ENCODE assay signal across 11 mouse cellular contexts in genomic region chr17:28384298-28384697, GRCm38 (mm10). TPM values are rescaled to one million over a fixed set of nuclear protein-coding genes. Genes with fewer than 3 reads are reported as not detected.
DNase-seq lines count a peak whose midpoint lies in the region; TF ChIP-seq lines count a peak whose summit lies in the region.
"Had no signal": no experiment of that assay in that cellular context is flagged by ENCODE, and none has a peak within 500 bp of the region (broad histone marks: within the 10 kb centered on the region; RNA-seq: fewer than 3 reads in every experiment).

No protein-coding gene starts in this region.

- no peak overlapping the region for H3K9ac ChIP-seq in ES-E14 (ENCODE audit: insufficient read depth, low read depth, low read length, poor library complexity, severe bottlenecking)

- in situ Hi-C loops in ES-E14 (cut with MboI; ENCODE audit: low sequenced_read_pairs in 2 of 2, unreplicated experiment in 2 of 2): loop anchor here in 1 of 2 experiments (10.0 kb wide), 1 partner anchor 151 kb away; the partner anchor contains the start of gene Armc12

- no peak overlapping the region for H3K4me3 ChIP-seq in layer of hippocampus, adult 2 months
- H3K4me3 ChIP-seq in ES-E14 (ENCODE audit: insufficient read depth in 1 of 2, low read depth in 1 of 2, low read length in 2 of 2, poor library complexity in 1 of 2, severe bottlenecking in 1 of 2): no peak overlapping the region

- no peak overlapping the region for H3K27ac ChIP-seq in layer of hippocampus, adult 2 months
- H3K27ac ChIP-seq in ES-E14 (ENCODE audit: insufficient read depth, low read depth, low read length, poor library complexity, severe bottlenecking): no peak overlapping the region

- H3K4me1 ChIP-seq in ES-E14 (ENCODE audit: control insufficient read depth in 2 of 2, insufficient read depth in 2 of 2, low read length in 2 of 2, poor library complexity in 1 of 2): peaks cover 0 to 13% of the 10 kb centered on the region in 2 experiments; a peak in 3 of 4 replicates

- H3K36me3 ChIP-seq in ES-E14 (ENCODE audit: control insufficient read depth, insufficient read depth, low read length, poor library complexity, severe bottlenecking): no peaks in the 10 kb centered on the region

- H3K9me3 ChIP-seq in ES-E14 (ENCODE audit: control insufficient read depth, insufficient read depth, low read depth, low read length): no peaks in the 10 kb centered on the region

- peak; percentile 69 for TF ChIP-seq CTCF in layer of hippocampus, adult 2 months (conservative IDR thresholded peaks at IDR 0.05)

- peak; percentile 52 for DNase-seq in adrenal gland, postnatal 10 days
- no peak for DNase-seq in adrenal gland, postnatal 4 days (ENCODE audit: low spot score in 2 of 2)
- no peak for DNase-seq in layer of hippocampus, adult 2 months (ENCODE audit: low spot score in 2 of 2)
- DNase-seq in layer of hippocampus, adult 11-12 months (ENCODE audit: low spot score): no peak
- DNase-seq in ES-E14 (ENCODE audit: low read depth, low spot score): peak; percentile 82
- peak; percentile 47 for DNase-seq in lung, postnatal 36 days
- no peak for DNase-seq in layer of hippocampus, postnatal 14 days (ENCODE audit: low spot score in 2 of 2)
- no peak for DNase-seq in left cerebral cortex, adult 8-10 months (ENCODE audit: low spot score in 2 of 2)
- DNase-seq: cerebellum, adult 18-20 months had no signal

TF ChIP-seq in ES-E14, 5 proteins besides CTCF, POLR2A, EP300 and RAD21:
- TF ChIP-seq CHD2 (IDR thresholded peaks at IDR 0.05; ENCODE audit: low read depth, low read length) (no peak), HCFC1 (IDR thresholded peaks at IDR 0.05; ENCODE audit: borderline replicate concordance, insufficient read depth, low read length) (no peak), ZC3H11A (IDR thresholded peaks at IDR 0.05; ENCODE audit: borderline replicate concordance, low read depth, low read length) (no peak), MAFK (IDR thresholded peaks at IDR 0.05; ENCODE audit: insufficient read depth, low read depth, low read length) (no peak), ZNF384 (IDR thresholded peaks at IDR 0.05; ENCODE audit: low read depth, low read length) (no peak)

RNA-seq across cellular contexts. Expression of gene Tulp1, which starts 19.3 kb away (rescaled TPM):
- total RNA-seq in adrenal gland, postnatal 10 days (2021): under 1 TPM; 0.33 to 1.00 TPM
- 1 to 10 TPM in 1 of 2 experiments, under 1 TPM in 1; 0.62 to 1.5 TPM for total RNA-seq in adrenal gland, postnatal 4 days (2021)
- total RNA-seq in layer of hippocampus, adult 2 months (2021): not detected
- total RNA-seq in ES-E14 (2012; rRNA removed): 3.7 and 4.1 TPM in 2 replicates
- not detected for total RNA-seq in layer of hippocampus, postnatal 14 days (2021)
- total RNA-seq in left cerebral cortex, adult 8-10 months (2022): under 1 TPM in 1 of 4 experiments, not detected in 3; 0.27 TPM
- total RNA-seq: layer of hippocampus, postnatal 25 days; megakaryocyte-erythroid progenitor cell, adult 5-6 weeks had no signal

RNA-seq across cellular contexts. Expression of gene Tead3, which starts 33.7 kb away (rescaled TPM):
- total RNA-seq in adrenal gland, postnatal 10 days (2021): 10 to 100 TPM; 12.8 to 13.5 TPM
- 10 to 100 TPM; 23.8 to 27.5 TPM for total RNA-seq in adrenal gland, postnatal 4 days (2021)
- total RNA-seq in layer of hippocampus, adult 2 months (2021): 1 to 10 TPM; 3.0 to 3.2 TPM
- 8.0 and 9.0 TPM in 2 replicates for total RNA-seq in ES-E14 (2012; rRNA removed)
- 1 to 10 TPM; 5.1 to 5.7 TPM for total RNA-seq in layer of hippocampus, postnatal 14 days (2021)
- 1 to 10 TPM; 2.3 to 4.0 (median 3.0) TPM for total RNA-seq in left cerebral cortex, adult 8-10 months (2022)

RNA-seq across cellular contexts. Expression of gene Rpl10a, which starts 56.0 kb away (rescaled TPM):
- 100 to 1,000 TPM; 948 to 951 TPM for total RNA-seq in adrenal gland, postnatal 10 days (2021)
- total RNA-seq in adrenal gland, postnatal 4 days (2021): 1,000 to 10,000 TPM; 1,198 to 1,213 TPM
- 100 to 1,000 TPM; 345 to 350 TPM for total RNA-seq in layer of hippocampus, adult 2 months (2021)
- total RNA-seq in ES-E14 (2012; rRNA removed): 2,234 and 2,688 TPM in 2 replicates
- 100 to 1,000 TPM; 394 to 418 TPM for total RNA-seq in layer of hippocampus, postnatal 14 days (2021)
- total RNA-seq in left cerebral cortex, adult 8-10 months (2022): 100 to 1,000 TPM; 323 to 368 (median 355) TPM

Comparison
In these comparisons a context has a peak if more than half of its experiments do, and no peak if none do; other contexts are left out.
1. DNase-seq: peak in adrenal gland, postnatal 10 days (single experiment), ES-E14 (single experiment) and lung, postnatal 36 days (single experiment); none in adrenal gland, postnatal 4 days (0 of 2), layer of hippocampus, adult 2 months (0 of 2), layer of hippocampus, adult 11-12 months (single experiment), layer of hippocampus, postnatal 14 days (0 of 2) and left cerebral cortex, adult 8-10 months (0 of 2).